Mouse (Mus musculus): ENCODE results near the gene A630001G21Rik. TPM values are rescaled to one million over a fixed set of nuclear protein-coding genes. Genes with fewer than 3 reads are reported as not detected.

The A630001G21Rik gene
- polyA plus RNA-seq, 1 experiment = 4.8 TPM

DNA sequence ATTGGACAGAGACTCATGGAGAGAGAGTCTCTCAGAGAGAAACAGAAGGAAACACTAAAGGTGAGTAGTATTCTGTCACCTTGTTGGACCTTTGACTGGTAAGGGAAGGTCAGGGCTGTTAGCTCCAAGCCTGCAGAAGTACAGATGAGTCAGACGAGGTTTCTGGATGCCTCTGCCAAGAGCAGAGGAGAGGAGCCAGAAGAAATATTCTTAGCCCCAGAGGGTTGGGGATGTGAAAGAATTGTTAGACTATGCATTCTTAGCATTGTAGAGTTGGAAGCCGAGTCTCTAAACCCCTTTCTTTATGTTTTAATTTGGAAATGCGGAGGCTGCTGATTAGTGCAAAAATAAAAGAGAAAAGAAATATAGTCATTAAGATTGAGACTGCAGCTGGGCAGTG is 6.5 kb downstream of the A630001G21Rik start:
- no peak for DNase-seq (ENCODE audit: low spot score)

DNA sequence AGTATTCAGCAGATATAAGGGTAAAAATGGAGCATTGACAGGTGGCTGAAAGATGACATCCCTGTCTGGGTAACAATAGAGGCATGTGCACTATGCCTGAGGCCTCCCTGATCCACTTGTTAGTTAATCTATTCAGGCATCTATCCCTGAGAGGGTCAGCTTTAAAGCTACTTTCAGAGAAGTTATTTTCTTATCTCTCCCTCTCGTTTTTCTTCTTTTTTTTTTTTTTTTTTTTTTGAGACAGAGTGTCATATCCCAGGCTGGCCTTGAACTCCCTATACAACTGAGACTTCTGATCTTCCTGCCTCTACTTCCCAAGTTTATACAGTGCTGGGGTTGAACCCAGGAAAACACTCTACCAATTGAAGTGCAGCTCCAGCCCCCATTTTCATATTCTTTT is 10.7 kb downstream of the A630001G21Rik start:
- no peak for DNase-seq (ENCODE audit: low spot score)

DNA sequence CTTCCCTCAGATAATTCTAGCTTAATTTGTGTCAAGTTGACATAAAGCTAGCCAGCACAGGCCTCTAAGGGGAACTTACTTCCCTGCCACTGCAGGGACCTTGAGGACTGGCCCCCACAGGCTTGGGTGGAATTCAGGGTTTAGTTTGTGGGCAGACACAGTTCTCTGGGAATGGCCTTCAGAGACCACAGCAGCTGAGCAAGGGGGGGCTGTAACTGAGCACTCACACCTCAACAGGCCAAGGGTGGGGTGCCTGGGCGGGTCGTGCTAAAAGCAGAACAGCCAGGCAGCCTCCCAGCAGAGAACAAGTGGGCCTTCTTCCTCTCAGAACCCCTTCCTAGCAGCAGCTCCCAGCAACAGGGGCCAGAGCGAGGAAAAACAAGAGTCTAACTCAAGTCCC is 12.3 kb downstream of the A630001G21Rik start:
- no peak for DNase-seq (ENCODE audit: low spot score)

DNA sequence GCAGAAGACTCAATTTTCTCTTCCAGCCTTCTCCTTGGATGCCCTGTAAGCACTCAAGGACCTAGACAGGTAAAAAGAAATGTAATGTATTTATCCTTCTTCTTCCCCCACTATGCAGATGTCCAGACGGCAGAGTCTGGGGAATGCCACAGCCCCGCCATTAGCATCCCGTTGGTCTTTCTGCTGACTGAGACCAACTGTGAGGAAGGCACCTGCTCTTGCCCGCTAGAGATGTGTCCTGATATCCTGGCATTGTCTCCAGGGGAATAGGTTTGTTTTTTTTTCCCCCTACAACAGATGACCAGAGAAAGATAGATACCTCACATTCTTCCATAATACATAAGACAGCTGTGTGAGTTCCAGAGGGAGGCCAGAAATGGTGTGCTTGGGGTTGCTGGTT is 14.2 kb downstream of the A630001G21Rik start:
- DNase-seq (ENCODE audit: low spot score) = no peak

DNA sequence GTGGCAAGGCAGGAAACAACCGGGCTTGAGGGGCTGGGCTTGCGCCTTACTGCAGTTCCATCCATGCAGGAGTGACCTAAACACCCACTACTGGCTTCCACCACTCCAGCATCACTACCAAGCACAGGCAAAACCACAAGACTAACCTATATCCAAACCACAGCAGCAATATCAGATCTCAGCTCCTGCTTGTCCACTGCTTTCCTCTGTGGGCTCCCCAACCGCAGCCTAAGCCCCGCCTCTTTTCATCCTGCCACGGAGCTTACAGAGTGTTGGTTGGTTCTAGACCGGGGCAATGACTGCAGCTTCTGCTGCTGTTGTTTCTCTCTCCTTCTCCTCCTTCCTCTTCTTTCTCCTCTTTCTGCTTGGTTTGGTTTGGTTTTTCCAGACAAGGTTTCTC is 15.1 kb downstream of the A630001G21Rik start:
- DNase-seq (ENCODE audit: low spot score) = no peak

DNA sequence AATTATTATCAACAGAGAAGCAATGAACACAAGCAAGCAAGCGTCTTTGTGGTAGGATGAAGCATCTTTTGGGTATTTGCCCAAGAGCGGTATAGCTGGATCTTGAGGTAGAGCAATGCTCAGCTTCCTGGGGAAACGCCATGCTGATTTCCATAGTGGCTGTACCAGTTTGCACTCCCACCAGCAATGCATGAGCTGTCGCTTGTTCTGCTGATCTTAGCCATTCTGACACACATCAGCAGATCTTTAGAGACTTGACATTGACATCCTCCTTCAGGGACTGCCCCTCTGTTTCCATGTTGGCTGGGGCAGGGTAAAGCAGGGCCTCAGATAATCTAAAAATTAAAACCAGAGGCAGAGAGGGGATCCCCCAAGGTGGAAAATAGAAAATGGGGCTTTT is 16.8 kb downstream of the A630001G21Rik start:
- DNase-seq (ENCODE audit: low spot score) = no peak

DNA sequence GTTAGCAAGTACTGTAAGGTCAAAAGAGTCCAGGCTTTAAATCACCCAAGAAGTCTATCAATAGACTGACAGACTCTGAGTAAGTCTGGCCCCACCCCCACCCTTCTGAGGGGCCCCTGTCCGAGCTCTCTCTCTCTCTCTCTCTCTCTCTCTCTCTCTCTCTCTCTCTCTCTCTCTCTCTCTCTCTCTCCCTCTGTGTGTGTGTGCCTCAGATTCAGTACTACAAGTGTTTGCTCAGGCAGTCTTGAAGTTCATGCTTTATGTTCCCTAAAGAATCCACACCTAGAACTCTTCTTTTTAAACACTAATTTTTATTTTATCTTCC is 19.5 kb downstream of the A630001G21Rik start:
- no peak for DNase-seq (ENCODE audit: low spot score)

DNA sequence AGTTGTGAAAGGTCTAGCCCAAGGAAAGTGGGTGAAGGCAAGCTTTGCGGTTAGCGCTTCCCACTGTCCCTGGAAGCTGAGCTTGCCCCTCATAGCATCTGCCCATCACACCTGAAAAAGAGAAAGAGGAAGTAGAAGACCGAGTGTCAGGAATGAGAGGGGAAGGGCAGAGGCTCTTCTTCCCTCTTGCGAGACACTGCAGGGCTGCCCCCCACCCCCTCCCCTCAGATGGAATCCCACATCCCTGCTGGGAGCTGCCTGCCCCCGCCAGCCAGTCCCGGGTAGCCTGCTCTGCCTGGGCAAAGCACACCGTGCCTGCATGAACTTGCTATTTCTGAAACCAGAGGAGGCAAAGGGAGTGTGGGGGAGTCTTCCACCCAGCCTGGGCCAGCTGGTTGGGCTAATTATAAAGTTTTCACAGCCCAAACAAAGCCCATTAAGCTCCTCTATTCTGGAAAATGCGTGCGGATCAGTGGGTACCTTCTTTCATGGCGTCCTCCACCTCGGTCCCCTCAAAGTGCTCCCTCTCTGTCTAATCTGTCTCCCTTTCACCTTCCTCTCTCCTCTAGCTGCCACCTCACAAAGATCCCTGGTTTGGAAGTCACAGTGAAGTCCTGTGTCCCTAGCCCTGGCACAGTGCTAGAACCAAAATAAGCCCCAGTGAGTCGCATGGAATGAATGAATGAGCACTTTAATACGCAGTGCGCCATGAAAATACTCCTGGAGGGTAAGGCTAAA is 20.0 kb downstream of the A630001G21Rik start:
- DNase-seq (ENCODE audit: low spot score) = no peak

DNA sequence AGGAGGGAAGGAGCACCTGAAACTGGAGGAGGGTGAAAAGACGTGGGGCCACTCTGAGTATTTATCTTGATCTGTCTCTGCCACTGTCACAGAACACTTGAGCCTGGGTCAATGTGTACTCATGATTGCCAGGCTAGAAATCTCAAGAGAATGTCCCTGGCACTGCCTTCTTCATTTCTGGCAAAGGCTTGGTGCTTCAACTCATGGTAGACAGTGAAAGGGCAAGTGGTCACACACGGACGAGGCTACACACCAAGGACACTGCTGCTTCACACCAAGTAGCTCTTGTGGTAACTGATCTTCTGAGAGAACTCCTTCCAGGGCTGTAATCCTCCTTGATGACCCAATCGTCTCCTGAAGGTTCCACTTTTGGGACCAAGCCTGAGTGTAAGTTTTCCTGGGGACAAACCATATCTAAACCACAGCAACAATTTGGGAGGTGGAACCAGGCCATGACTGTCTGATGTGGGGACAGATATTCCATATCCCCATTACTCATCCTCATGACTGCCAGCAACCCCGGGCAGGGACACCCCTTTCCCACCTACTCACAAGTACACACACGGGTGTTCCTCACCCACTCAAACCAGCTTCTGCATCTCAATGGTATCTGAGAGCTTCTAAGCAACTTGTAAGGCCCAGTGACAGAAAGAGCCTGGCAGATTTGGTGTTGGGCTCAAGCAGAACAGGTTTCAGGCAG is 20.8 kb downstream of the A630001G21Rik start:
- DNase-seq (ENCODE audit: low spot score) = no peak

DNA sequence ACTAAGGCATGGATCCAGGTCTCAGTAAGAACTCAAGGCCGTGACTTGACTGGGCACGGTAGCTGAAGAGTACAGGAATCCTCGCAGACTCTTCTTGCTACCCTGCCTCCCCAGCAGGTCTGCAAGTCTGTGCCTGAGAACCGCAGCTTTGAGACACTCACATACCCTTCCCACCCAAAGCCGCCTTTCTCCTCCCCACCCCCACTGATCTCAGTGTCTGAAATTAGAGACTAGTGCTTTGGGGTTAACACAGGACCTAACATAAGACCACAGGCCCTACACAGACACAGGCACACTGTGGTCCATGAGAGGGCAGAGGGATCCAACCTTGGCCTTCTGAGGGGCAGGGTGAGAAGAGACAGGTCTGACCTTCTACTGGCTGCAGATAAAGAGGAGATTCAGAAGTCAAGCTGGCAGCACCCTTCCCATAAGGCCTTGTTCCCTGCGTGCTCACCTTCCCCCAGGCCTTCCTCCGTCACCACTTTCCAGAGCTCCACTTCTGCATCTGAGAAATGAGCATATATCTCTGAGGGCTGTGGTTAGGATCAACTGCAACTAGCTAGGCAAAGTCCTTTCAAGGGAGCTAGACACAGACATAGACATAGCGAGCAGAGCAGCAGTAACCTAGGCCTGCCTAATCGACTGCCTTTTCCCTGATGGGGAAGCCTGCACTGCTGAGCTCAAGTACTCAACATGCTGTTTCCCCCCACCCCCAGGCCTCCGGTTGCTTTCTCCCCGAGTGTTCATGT is 26.3 kb downstream of the A630001G21Rik start:
- no peak for DNase-seq (ENCODE audit: low spot score)

DNA sequence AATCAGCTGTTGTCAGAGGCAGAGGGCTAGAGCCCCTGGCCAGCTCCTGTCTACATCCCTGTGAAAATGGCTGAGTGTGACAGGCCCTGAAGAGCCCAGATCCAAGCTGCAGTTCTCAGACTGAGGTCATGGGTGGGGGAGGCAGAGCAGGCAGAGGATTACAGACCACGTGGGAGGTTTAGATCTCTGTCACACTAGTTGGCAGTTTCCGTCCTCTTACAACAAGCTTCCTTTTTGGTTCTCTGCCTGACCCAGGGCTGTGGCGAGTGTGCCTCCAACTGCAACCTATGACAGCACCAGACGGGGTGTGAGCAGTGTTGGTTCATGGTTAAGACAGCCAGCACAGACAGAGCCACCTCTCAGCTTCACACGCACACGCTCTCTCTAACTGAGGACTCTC is 26.9 kb downstream of the A630001G21Rik start:
- no peak for DNase-seq (ENCODE audit: low spot score)

DNA sequence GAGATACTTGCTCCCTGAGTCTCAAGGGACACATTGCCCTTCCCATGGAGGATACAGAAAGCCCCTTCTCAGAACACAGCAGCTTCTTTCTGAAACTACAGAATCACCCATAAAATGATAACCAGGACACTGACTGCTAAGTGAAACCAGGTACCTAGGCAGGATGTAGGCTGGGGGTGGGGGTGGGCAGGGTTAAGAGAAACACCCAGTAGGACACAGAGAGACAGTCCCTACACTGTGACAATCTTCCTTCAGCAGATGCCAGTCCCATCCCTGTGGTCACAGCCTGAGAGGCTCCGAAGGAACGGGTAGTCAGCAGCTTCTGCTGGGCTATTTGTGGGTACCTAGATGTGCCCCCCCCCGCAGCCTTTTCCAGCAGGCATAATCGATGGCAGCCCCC is 27.8 kb downstream of the A630001G21Rik start:
- no peak for DNase-seq (ENCODE audit: low spot score)

DNA sequence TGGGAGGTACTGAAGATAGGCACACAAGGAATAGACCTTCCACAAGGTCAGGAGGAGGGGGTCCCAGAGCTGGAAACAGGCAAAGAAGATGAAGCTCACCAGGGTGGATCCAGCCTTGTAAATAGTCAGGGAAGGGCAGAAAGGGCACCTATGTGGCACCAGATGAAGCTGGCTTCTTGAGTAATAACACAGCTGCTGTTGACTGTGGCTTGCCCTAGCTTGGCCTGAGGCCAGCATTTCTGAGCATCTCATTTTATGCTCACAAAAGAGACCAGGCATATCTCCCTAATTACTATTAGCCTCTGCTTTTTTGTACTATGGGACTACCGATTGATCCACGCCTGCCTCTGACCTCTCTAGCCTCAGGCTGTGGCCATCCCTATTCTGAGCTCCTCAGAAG is 28.6 kb downstream of the A630001G21Rik start:
- DNase-seq (ENCODE audit: low spot score) = no peak

DNA sequence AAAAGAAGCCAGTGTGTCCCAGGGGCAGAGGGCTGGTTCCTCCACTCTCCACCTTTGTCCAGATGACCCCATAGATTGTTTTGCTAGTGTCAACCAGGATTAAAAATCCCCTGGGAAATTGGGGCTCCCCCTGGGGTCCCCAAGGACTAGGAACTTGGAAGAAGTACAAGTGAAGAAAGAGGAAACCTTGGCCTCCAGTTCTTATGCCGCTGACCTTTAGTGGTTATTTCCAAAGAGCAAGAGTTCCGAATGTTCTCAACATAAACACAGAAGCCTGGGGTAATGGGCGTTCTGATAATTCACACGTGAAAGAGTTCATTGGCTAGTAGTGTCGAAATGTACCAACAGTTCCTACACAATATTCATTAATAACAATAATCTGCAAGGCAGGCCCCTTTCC is 31.9 kb downstream of the A630001G21Rik start:
- no peak for DNase-seq (ENCODE audit: low spot score)

DNA sequence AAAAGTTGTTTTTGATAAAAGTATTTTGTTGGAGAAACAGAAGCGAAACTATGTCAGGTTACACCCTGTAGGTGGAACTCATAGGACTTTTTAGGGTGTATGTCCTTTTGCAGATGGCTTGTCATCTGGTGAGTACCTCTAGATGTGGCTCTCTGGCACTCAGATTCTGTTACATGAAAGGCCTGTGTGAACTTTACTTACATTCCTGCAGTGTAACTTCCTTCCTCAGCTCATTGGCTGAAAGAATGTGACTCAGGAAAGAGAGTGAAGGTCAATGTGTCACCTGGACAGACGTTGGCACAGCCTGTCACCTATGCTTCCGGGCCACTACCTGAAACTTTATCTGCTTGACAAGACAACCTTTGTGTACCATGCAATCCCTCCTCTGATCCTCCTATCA is 33.9 kb downstream of the A630001G21Rik start:
- DNase-seq (ENCODE audit: low spot score) = no peak

DNA sequence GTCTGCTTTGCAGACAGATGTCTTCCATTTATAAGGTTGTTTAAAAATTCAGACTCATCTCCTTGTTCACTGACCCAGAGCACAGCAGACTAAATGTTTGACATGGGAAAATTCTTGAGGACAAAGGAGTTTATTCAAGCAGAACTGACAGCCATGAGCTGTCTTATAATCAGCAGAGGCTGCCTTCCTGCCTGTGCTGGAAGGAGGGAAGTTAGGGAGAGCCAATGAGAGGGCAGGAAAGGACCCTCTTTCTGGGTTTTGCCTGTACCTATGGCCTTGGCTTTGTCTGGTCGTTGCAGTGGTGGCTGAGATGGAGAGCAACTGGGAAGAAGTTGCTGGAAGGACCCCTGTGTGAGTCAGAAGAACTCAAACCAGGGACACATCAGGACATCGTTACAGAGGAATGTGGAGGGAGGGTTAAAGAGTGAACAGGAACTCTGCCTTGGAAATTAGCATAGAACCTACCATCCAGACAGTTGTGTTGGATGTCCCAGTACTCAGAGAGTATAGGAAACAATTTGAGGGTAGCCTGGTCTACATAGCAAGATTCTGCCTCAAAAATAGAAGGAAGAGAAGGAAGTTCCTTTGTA is 35.4 kb downstream of the A630001G21Rik start:
- no peak for DNase-seq (ENCODE audit: low spot score)

DNA sequence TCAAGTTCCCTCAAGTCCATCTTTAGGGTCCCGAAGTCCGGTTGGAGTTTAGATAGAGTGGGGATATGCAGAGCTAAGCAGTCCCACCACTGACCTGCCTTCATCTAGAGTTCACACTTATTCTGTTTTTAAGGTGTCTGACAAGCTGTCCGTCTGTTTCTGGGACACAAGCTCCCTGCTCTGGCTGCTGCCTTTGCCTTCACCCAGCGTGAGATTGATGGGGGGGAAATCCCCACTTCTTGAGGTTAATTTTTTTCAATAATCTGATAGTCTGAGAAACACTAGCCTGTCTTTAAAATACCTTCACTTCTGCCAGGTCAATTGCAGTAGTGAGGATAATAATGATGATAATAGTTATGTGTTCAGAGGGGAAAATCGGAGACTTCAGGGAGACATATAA is 36.1 kb downstream of the A630001G21Rik start:
- DNase-seq (ENCODE audit: low spot score) = no peak

DNA sequence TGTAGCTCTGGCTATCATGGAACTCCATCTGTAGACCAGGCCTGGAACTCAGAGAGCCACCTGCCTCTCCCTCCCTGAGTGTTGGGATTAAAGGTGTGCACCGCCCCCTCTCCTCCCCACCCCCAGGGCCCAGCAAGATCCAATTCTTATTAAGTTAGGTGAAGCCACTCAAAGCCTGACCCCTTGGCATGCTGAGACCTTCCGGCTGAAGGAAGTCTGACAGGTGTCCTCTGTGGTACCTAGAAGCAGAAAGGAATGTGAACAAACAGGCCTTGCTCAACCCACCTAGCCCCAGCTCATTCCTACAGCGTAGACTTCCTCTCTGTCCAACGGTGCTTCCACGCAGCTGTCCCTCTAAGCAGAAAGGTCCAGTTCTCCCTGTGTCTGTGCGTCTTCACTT is 37.5 kb downstream of the A630001G21Rik start:
- no peak for DNase-seq (ENCODE audit: low spot score)

DNA sequence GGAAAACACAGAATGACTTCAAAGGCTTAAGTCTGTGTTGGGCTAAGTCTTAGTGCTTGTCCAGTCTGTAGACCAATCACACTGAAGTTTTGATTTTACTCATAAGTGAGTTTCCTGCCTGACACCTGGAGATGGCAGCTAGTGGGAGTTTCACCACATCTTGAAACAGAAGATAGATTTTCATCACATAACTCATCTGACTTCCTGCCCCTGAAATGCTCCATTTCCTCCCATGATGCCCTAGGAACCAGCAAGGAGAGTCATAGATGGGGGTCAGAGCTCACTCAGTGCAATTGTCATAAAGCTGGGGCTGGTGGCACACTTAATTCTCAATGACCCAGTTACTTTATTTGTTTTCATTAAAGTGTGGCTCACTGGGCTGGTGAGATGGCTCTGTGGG is 38.6 kb downstream of the A630001G21Rik start:
- DNase-seq (ENCODE audit: low spot score) = no peak

DNA sequence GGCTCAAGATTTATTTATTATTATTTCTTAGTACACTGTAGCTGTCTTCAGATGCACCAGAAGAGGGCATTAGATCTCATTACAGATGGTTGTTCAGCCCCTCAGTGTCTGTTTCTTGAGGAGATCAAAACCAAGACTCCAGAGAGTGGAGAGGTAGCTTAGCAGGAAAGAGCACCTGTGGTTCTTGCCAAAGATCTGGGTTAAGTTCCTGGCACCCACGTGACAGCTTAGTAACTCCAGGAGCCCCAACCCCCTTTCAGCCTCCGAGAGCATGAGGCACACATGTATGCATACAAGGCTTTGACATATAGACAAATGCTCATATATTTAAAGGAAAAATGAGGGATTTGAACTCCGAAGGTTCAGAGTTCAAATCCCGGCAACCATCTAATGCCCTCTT is 39.4 kb downstream of the A630001G21Rik start:
- no peak for DNase-seq (ENCODE audit: low spot score)

DNA sequence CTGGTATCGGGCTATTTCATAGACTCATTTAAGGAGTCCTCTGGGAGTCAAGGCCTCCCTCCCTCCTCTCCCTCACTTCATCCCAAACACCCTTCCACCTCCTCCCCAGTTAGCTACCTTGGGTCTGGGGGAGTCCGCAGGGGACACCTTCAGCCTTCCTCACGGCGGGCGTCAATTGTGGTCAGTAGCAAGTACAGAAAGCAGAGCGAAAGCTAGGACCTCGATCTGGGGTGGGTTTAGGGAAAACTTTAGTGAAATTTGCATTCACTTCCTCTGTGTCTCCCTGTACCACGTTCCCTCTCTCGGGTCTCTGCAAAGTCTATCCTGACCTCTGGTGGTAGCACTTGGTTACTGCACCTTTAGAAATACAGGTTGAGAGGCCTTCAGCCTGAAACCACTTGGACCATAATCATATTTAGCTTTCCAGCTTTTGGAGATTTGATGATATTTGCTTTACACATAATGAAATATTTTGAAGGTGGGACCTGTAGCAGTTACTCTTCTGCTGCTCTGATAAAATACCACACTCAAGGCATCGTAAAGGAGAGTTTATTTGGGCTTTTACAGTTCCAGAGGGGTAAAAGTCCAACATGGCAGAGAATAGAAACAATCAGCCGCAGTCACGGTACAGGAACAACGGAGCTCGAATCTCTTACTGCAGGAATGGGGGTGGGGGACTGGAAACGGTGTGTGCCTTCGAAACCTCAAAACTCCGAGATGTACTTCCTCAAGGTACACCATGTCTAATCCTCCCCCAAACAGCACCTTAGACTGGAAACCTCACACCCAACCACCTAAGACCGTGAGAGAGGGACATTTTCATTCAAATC is 41.9 kb downstream of the A630001G21Rik start:
- DNase-seq (ENCODE audit: low spot score) = no peak

All from urinary bladder, adult 2 months (tissue).